9 mouse cellular contexts compared by ENCODE assay signal in genomic region chr11:101952541-101953341, GRCm38 (mm10). TPM values are rescaled to one million over a fixed set of nuclear protein-coding genes. Genes with fewer than 3 reads are reported as not detected.
DNase-seq lines count a peak whose midpoint lies in the region; ATAC-seq and TF ChIP-seq lines count a peak whose summit lies in the region.
"Had no signal": no experiment of that assay in that cellular context is flagged by ENCODE, and none has a peak within 500 bp of the region (broad histone marks: within the 10 kb centered on the region; RNA-seq: fewer than 3 reads in every experiment).

No protein-coding gene starts in this region.

- TF ChIP-seq CTCF in ES-Bruce4 (IDR thresholded peaks at IDR 0.05; ENCODE audit: low read depth, low read length): no peak
- no peak for TF ChIP-seq CTCF in brain, embryonic 14.5 days (IDR thresholded peaks at IDR 0.05; ENCODE audit: borderline replicate concordance, extremely low read depth, insufficient read depth, insufficient read length)
- TF ChIP-seq CTCF in layer of hippocampus, adult 2 months (conservative IDR thresholded peaks at IDR 0.05): no peak

- TF ChIP-seq POLR2A in ES-Bruce4 (IDR thresholded peaks at IDR 0.05; ENCODE audit: insufficient read depth, low read length): no peak
- no peak for TF ChIP-seq POLR2A in brain, embryonic 14.5 days (IDR thresholded peaks at IDR 0.05; ENCODE audit: borderline replicate concordance, extremely low read depth, insufficient read depth, insufficient read length, poor library complexity, severe bottlenecking)

- no peak for ATAC-seq in midbrain, embryonic 11.5 days (ENCODE audit: low FRiP score)

- peak; percentile 37 for DNase-seq in brain, embryonic 14.5 days (ENCODE audit: low read depth)
- peak; percentile 64 for DNase-seq in heart, postnatal 25 days (ENCODE audit: low spot score)
- peak; percentile 75 to 80 for DNase-seq in kidney, postnatal 4 days
- no peak for DNase-seq in midbrain, embryonic 11.5 days (ENCODE audit: low spot score, missing footprints)
- DNase-seq in layer of hippocampus, adult 2 months (ENCODE audit: low spot score in 2 of 2): no peak
- DNase-seq in right cerebral cortex, postnatal 25 days: no peak
- DNase-seq in T-cell, adult 2 months (ENCODE audit: low spot score): no peak

- H3K4me1 ChIP-seq in ES-Bruce4 (ENCODE audit: control insufficient read depth, insufficient read depth, low read length): no peaks in the 10 kb centered on the region
- peaks cover 8% of the 10 kb centered on the region for H3K4me1 ChIP-seq in midbrain, embryonic 11.5 days (ENCODE audit: control insufficient read depth, insufficient read depth, low read length)

- H3K9ac ChIP-seq in ES-Bruce4 (ENCODE audit: low read depth, poor library complexity, severe bottlenecking): no peak overlapping the region
- no peak overlapping the region for H3K9ac ChIP-seq in midbrain, embryonic 11.5 days (ENCODE audit: low read length)

- WGBS in midbrain, embryonic 11.5 days: 22% methylated on average over 24 of the region's 24 CpGs

- H3K36me3 ChIP-seq in ES-Bruce4 (ENCODE audit: control insufficient read depth, insufficient read depth, low read length, poor library complexity, severe bottlenecking): no peaks in the 10 kb centered on the region
- H3K36me3 ChIP-seq in midbrain, embryonic 11.5 days (ENCODE audit: control insufficient read depth, insufficient read depth, low read length): no peaks in the 10 kb centered on the region

- TF ChIP-seq EP300 in ES-Bruce4 (IDR thresholded peaks at IDR 0.05; ENCODE audit: insufficient read depth, low read depth, low read length): no peak

- H3K9me3 ChIP-seq in ES-Bruce4 (replicated peaks; ENCODE audit: control insufficient read depth, insufficient read depth, low read length, poor library complexity, severe bottlenecking): no peaks in the 10 kb centered on the region
- no peaks in the 10 kb centered on the region for H3K9me3 ChIP-seq in midbrain, embryonic 11.5 days (ENCODE audit: control insufficient read depth, low read length)

- H3K4me2 ChIP-seq in midbrain, embryonic 11.5 days: peak overlapping the region; percentile 25; the same call in 1 of the 2 replicates

- intact Hi-C loops in heart, postnatal 25 days (cut with DNase I): no loop called here

- H3K4me3 ChIP-seq in ES-Bruce4 (ENCODE audit: low read depth, low read length): peak overlapping the region; percentile 37
- no peak overlapping the region for H3K4me3 ChIP-seq in midbrain, embryonic 11.5 days (ENCODE audit: low read depth, low read length)
- H3K4me3 ChIP-seq in layer of hippocampus, adult 2 months: no peak overlapping the region
- H3K4me3 ChIP-seq: erythroblast, embryonic 14.5 days had no signal

- H3K27me3 ChIP-seq in ES-Bruce4 (ENCODE audit: control insufficient read depth, insufficient read depth, low read length, poor library complexity, severe bottlenecking): no peaks in the 10 kb centered on the region
- no peaks in the 10 kb centered on the region for H3K27me3 ChIP-seq in midbrain, embryonic 11.5 days (ENCODE audit: control insufficient read depth, insufficient read depth, low read length)

- no peak overlapping the region for H3K27ac ChIP-seq in ES-Bruce4 (ENCODE audit: insufficient read depth, low read length)
- no peak overlapping the region for H3K27ac ChIP-seq in midbrain, embryonic 11.5 days (ENCODE audit: low read depth, low read length)
- H3K27ac ChIP-seq in layer of hippocampus, adult 2 months: no peak overlapping the region; the same call in 1 of the 2 replicates

RNA-seq across cellular contexts. Expression of gene Sost, which starts 14.1 kb away (rescaled TPM):
- not detected in 2 replicates for polyA plus RNA-seq in ES-Bruce4 (2011; ENCODE audit: insufficient read depth, insufficient read length, low read depth, missing spikeins)
- 0.22 and 0.23 TPM in 2 replicates for polyA plus RNA-seq in brain, embryonic 14.5 days (2012; rRNA removed)
- 1 to 10 TPM; 1.5 to 1.6 TPM for total RNA-seq in heart, postnatal 25 days (2021)
- polyA plus RNA-seq in midbrain, embryonic 11.5 days (2014; fragmentation: Nextera tagmentation; extraction: Ambion mirVana): not detected in 2 replicates
- not detected for total RNA-seq in layer of hippocampus, adult 2 months (2021)
- polyA plus RNA-seq: erythroblast, embryonic 14.5 days had no signal

RNA-seq across cellular contexts. Expression of gene Cfap97d1, which starts 31.3 kb away (rescaled TPM):
- not detected in 2 replicates for polyA plus RNA-seq in ES-Bruce4 (2011; ENCODE audit: insufficient read depth, insufficient read length, low read depth, missing spikeins)
- not detected in 2 replicates for polyA plus RNA-seq in brain, embryonic 14.5 days (2012; rRNA removed)
- total RNA-seq in heart, postnatal 25 days (2021): not detected
- polyA plus RNA-seq in midbrain, embryonic 11.5 days (2014; fragmentation: Nextera tagmentation; extraction: Ambion mirVana): not detected in 2 replicates
- not detected for total RNA-seq in layer of hippocampus, adult 2 months (2021)
- polyA plus RNA-seq: erythroblast, embryonic 14.5 days had no signal

RNA-seq across cellular contexts. Expression of gene Dusp3, which starts 34.1 kb away (rescaled TPM):
- 11.9 and 13.3 TPM in 2 replicates for polyA plus RNA-seq in ES-Bruce4 (2011; ENCODE audit: insufficient read depth, insufficient read length, low read depth, missing spikeins)
- 9.7 and 15.4 TPM in 2 replicates for polyA plus RNA-seq in brain, embryonic 14.5 days (2012; rRNA removed)
- 100 to 1,000 TPM; 115 to 122 TPM for total RNA-seq in heart, postnatal 25 days (2021)
- polyA plus RNA-seq in midbrain, embryonic 11.5 days (2014; fragmentation: Nextera tagmentation; extraction: Ambion mirVana): 11.1 and 11.6 TPM in 2 replicates
- 100 to 1,000 TPM; 149 to 155 TPM for total RNA-seq in layer of hippocampus, adult 2 months (2021)

RNA-seq across cellular contexts. Expression of gene Meox1, which starts 58.6 kb away (rescaled TPM):
- 0.70 TPM in 1 of 2 replicates, not detected in the other for polyA plus RNA-seq in ES-Bruce4 (2011; ENCODE audit: insufficient read depth, insufficient read length, low read depth, missing spikeins)
- polyA plus RNA-seq in brain, embryonic 14.5 days (2012; rRNA removed): 0.35 and 0.36 TPM in 2 replicates
- total RNA-seq in heart, postnatal 25 days (2021): 1 to 10 TPM; 7.8 to 9.9 TPM
- 0.29 TPM in 1 of 2 replicates, not detected in the other for polyA plus RNA-seq in midbrain, embryonic 11.5 days (2014; fragmentation: Nextera tagmentation; extraction: Ambion mirVana)
- total RNA-seq in layer of hippocampus, adult 2 months (2021): under 1 TPM; 0.71 to 0.74 TPM
- polyA plus RNA-seq: erythroblast, embryonic 14.5 days had no signal

Comparison
In these comparisons a context has a peak if more than half of its experiments do, and no peak if none do; other contexts are left out.
1. DNase-seq: peak in brain, embryonic 14.5 days (single experiment), heart, postnatal 25 days (single experiment) and kidney, postnatal 4 days (2 of 2); none in midbrain, embryonic 11.5 days (single experiment), layer of hippocampus, adult 2 months (0 of 2), right cerebral cortex, postnatal 25 days (single experiment) and T-cell, adult 2 months (single experiment).